Mouse (Mus musculus) forebrain, embryonic 15.5 days (tissue): Measurements from ENCODE around the gene Capn1. TPM values are rescaled to one million over a fixed set of nuclear protein-coding genes. Genes with fewer than 3 reads are reported as not detected.
"Not testable (repeated sequence)": the region's sequence is repeated elsewhere in the genome, so short reads cannot be mapped to it uniquely, and the experiment has no call there.

Experiments
- ATAC-seq: fragments of 200-750 bp; cut with Nextera tagmentation; replicated peaks from 2 replicates; pipeline ENCODE4 v1.8.0; 2017; ENCODE audit warnings: mild to moderate bottlenecking, moderate TSS enrichment, moderate library complexity
- H3K27ac ChIP-seq: fragments of 300-500 bp; sonication (generic); replicated peaks from 2 replicates; pipeline ENCODE4 v1.5.1; 2015; ENCODE audit warnings: mild to moderate bottlenecking, inconsistent platforms
- H3K27me3 ChIP-seq: fragments of 300-500 bp; sonication (generic); 2 replicates; pipeline ENCODE4 v1.6.1; 2015; ENCODE audit warnings: inconsistent platforms
- H3K36me3 ChIP-seq: fragments of 300-500 bp; sonication (generic); 2 replicates; pipeline ENCODE4 v1.6.1; 2015; ENCODE audit warnings: mild to moderate bottlenecking, inconsistent platforms
- H3K4me1 ChIP-seq: fragments of 300-500 bp; sonication (generic); 2 replicates; pipeline ENCODE4 v1.6.1; 2015; ENCODE audit warnings: inconsistent platforms
- H3K4me2 ChIP-seq: fragments of 300-500 bp; sonication (generic); replicated peaks from 2 replicates; pipeline ENCODE4 v1.6.1; 2015; ENCODE audit warnings: mild to moderate bottlenecking, inconsistent platforms
- H3K4me3 ChIP-seq: fragments of 300-500 bp; sonication (generic); 2 replicates; pipeline ENCODE4 v1.5.1; 2015; ENCODE audit warnings: mild to moderate bottlenecking, inconsistent platforms
- H3K9ac ChIP-seq: fragments of 300-500 bp; sonication (generic); replicated peaks from 2 replicates; pipeline ENCODE4 v1.6.1; 2015; ENCODE audit warnings: mild to moderate bottlenecking, inconsistent platforms
- H3K9me3 ChIP-seq: fragments of 300-500 bp; sonication (generic); 2 replicates; pipeline ENCODE4 v1.6.1; 2016; ENCODE audit warnings: inconsistent platforms
- WGBS: fragments of 180-500 bp; shearing (Covaris S2); methylation state at CpG from one replicate; pipeline ENCODE4 v1.1.7; 2015; ENCODE audit warnings: mixed read lengths; 5-methylcytosine and 5-hydroxymethylcytosine counted together
- polyA plus RNA-seq: library from polyadenylated mRNA; unstranded; fragments of >200 nt; fragmentation: Nextera tagmentation; extraction: Ambion mirVana; gene quantifications from 2 replicates; pipeline ENCODE4 v1.2.1, GENCODE M21; 2015

Capn1 gene
- polyA plus RNA-seq, 1 experiment from 2014 or later: 1.6 TPM

DNA sequence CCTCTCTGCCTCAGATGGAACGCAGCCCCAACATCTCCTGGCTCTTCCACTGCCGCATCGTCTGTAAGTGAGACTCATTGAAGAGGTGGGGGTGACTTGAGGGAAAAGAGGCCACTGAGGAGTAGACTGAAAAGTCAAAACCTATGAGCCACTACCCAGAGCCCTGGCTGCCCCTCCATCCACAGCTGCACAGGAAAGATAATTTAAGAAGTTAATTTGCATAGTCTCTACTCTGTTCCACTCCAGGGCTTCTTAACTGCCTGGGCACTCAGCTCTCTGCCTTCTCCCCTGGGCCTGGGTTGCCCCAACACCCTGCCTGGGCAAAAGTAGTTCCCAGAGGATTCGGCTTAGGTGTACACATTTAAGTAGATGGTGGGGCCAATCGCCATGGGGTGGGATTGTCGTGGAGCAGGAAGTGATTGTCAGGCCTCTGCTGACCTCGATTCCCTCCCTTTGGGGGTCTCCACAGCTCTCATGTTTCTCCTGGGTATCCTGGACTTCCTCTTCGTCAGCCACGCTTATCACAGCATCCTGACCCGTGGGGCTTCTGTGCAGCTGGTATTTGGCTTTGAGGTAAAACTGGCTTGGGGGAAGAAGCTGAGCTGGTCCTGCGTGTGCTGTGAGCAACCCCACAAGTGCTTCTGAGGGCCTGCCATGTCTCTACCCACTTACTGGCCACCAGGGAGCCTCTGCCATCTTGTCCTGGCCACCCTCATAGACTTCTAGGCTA lies 33.1 kb upstream of the Capn1 start:
- no peak for ATAC-seq
- WGBS: 89% methylated on average over 11 of the region's 11 CpGs
- Histone ChIP-seq H3K9me3 (no peaks in the 10 kb centered on the region), H3K4me3 (no peak overlapping the region), H3K27me3 (no peaks in the 10 kb centered on the region), H3K4me2 (no peak overlapping the region), H3K9ac (no peak overlapping the region), H3K4me1 (peaks cover 20% of the 10 kb centered on the region), H3K27ac (no peak overlapping the region), H3K36me3 (peaks cover 56% of the 10 kb centered on the region)

GRCm38 (mm10) chr19:6047899-6048166 lies 32.1 kb upstream of the Capn1 start:
- Histone ChIP-seq H3K4me1 (peaks cover 20% of the 10 kb centered on the region), H3K27ac (no peak overlapping the region), H3K9me3 (no peaks in the 10 kb centered on the region), H3K4me2 (peak overlapping the region; percentile 89), H3K4me3 (peak overlapping the region; percentile 90), H3K9ac (peak overlapping the region; percentile 86), H3K36me3 (peaks cover 46% of the 10 kb centered on the region), H3K27me3 (no peaks in the 10 kb centered on the region)
- 83% methylated on average over 8 of the region's 8 CpGs for WGBS
- ATAC-seq: no peak

DNA sequence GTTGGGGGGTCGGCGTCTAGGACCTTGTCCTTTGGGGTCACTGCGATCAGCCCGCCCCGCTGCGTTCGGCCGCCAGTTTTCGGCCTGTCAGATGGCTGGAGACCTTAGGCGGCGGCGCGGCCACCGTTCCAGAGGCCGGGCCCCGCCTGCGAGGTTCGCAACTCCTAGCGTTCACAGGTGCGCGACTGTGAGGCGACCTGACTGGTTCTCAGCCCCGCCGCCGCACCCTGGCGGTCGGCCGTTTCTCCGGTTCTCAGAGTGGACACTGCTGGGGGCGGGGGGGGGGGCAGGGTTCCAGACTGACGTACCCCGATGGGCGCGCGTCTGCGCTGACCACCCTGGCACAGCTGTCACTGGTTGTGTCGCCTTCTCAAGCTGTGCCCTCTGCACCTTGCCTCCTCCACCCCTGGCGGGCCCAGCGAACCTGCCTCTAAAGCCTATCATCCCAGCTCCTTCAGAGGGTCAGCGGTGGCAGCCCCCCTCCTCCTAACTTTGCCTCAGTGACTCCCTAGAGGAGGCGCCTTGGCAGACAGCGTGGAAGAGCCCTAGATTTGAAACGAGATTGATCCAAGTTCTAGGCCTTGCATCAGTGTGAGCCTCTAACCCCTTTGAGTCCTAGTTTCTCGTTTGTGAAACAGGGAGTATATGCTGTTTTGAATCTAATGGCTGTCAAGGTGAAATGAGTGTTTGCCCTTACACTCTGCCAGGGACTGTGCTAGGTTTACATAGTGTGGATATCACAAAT lies 31.6 kb upstream of the Capn1 start:
- Histone ChIP-seq H3K4me2 (peak overlapping the region; percentile 89), H3K4me3 (peak overlapping the region; percentile 90), H3K9me3 (no peaks in the 10 kb centered on the region), H3K27ac (peak overlapping the region; percentile 100), H3K36me3 (peaks cover 41% of the 10 kb centered on the region), H3K27me3 (no peaks in the 10 kb centered on the region), H3K9ac (peak overlapping the region; percentile 86), H3K4me1 (peaks cover 20% of the 10 kb centered on the region)
- ATAC-seq: peak; percentile 6
- WGBS: 2% methylated on average over 42 of the region's 44 CpGs

DNA sequence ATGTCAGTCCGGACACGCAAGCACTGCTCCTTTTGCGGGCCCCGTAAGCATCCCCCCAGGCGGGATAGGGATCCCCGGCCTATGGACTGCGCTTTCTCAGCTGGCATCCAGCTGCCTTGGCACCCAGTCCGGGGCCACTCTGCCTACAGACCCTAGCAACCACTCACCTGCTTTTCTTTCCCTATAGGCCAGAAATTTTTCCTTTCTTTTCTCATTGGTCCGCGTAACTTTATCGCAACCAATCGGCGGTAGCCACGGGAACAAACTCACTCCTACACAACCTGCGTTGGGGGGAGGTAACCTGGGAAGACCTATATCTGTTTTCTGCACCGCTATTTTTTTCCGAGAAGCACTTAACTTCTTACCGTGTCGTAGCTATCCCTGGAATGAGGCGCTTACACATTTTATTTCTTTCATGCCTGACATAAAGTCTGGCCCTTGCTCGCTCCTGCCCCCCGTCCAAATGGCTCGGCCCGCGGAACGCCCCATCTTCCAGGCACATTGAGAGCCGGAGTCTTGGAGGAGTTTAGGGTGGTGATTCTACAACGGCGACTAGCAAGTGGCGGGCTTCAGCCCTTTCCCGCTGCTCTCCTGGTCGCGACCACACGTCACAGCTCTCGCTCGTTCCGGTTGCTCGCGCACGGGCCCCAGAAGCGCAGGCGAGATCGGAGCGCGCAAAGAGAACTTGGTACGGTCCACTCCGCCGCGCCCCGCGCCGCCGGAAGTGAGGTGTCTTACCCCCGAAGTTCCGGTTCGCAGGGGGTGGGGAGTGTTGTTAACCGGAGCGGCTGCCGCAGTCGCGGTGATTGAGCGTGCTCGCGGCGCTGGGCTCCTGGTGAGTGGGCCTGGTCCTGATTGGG lies 30.8 kb upstream of the Capn1 start, which contains the start of gene Syvn1:
Gene Syvn1 (plus strand): TSS at position 283 of the 860 bp plus-strand sequence.
- Histone ChIP-seq H3K9me3 (no peaks in the 10 kb centered on the region), H3K27ac (peak within 1 kb of the TSS; percentile 100), H3K27me3 (no peaks in the 10 kb centered on the region), H3K4me3 (peak within 1 kb of the TSS; percentile 90), H3K9ac (peak within 1 kb of the TSS; percentile 86), H3K4me1 (peaks cover 22% of the 10 kb centered on the region), H3K36me3 (peaks cover 33% of the 10 kb centered on the region), H3K4me2 (peak within 1 kb of the TSS; percentile 89)
- WGBS: under 1% methylated on average over 65 of the region's 65 CpGs
- ATAC-seq: peak; percentile 91

- WGBS: 17% methylated on average over 20 of the region's 20 CpGs
- Histone ChIP-seq H3K4me1 (peaks cover 22% of the 10 kb centered on the region), H3K27me3 (no peaks in the 10 kb centered on the region), H3K9me3 (no peaks in the 10 kb centered on the region), H3K36me3 (peaks cover 24% of the 10 kb centered on the region), H3K4me3 (peak overlapping the region; percentile 90), H3K4me2 (peak overlapping the region; percentile 89), H3K9ac (peak overlapping the region; percentile 86), H3K27ac (peak overlapping the region; percentile 100)
- ATAC-seq: peak; percentile 34
These were observed 29.9 kb upstream of the Capn1 start for GRCm38 (mm10) chr19:6045366-6046293.

- not testable (repeated sequence) for H3K4me3 ChIP-seq, H3K36me3 ChIP-seq, H3K9ac ChIP-seq, H3K4me2 ChIP-seq, H3K27me3 ChIP-seq, ATAC-seq, H3K27ac ChIP-seq, H3K9me3 ChIP-seq
- peaks cover 22% of the 10 kb centered on the region for H3K4me1 ChIP-seq
- 61% methylated on average over 4 of the region's 4 CpGs for WGBS
These were observed 28.4 kb upstream of the Capn1 start for GRCm38 (mm10) chr19:6044102-6044501.

DNA sequence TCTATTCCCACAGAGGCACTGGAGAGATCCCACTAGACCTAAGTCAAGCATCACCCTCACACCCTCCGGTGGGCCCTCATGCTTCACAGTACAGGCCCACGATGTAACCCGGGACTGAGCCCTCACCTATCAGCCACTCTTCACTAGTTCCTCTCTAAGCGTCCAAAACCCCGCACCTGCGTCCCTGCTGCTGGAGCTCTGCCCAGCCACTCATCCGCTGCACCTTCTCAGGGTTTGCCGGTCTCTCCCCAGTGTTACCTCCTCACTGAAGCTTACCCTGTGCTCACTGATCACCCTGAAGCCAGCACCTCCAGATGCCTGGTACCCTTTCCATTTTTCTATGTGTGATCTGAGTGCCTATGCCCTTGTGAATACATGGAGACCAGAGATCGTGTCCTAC lies 26.6 kb upstream of the Capn1 start:
- Histone ChIP-seq H3K9me3 (no peaks in the 10 kb centered on the region), H3K4me2 (no peak overlapping the region), H3K27me3 (no peaks in the 10 kb centered on the region), H3K36me3 (no peaks in the 10 kb centered on the region), H3K27ac (no peak overlapping the region), H3K4me1 (peaks cover 11% of the 10 kb centered on the region), H3K4me3 (no peak overlapping the region), H3K9ac (no peak overlapping the region)
- no peak for ATAC-seq
- WGBS: 79% methylated on average over 9 of the region's 9 CpGs

DNA sequence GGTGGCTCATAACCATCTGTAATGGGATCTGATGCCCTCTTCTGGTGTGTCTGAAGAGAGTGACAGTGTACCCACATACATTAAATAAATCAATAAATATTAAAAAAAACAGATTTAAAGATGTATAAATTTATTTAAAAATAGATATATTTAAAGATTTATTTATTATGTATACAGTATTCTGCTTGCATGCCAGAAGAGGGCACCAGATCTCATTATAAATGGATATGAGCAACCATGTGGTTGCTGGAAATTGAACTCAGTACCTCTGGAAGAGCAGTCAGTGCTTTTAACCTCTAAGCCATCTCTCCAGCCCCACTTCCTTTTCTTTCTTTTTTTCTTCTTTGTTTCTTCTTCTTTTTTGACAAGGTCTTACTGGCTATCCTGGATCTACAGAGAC lies 24.3 kb upstream of the Capn1 start:
- Histone ChIP-seq H3K27me3 (no peaks in the 10 kb centered on the region), H3K9ac (no peak overlapping the region), H3K36me3 (no peaks in the 10 kb centered on the region), H3K27ac (no peak overlapping the region), H3K4me3 (no peak overlapping the region), H3K9me3 (no peaks in the 10 kb centered on the region), H3K4me2 (no peak overlapping the region), H3K4me1 (peaks cover 2% of the 10 kb centered on the region; the same call in 1 of the 2 replicates)
- no peak for ATAC-seq

DNA sequence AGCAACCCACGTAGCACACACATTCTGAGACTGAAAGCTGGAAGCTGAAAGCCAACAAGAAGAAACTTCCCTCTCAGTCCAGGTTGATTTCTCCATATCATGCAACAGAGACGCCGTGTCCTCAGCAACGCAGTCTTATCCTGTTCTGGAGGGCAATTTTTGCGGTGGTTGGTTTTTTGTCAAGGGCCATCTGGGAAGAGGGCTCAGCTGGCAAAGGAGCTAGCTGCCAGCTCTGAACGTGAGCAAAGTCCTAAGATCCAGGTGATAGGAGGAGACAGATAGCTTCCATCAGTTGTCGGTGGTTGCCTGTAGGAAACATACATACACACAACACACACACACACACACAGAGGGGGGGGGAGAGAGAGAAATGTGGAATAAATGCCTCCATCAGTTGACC lies 22.6 kb upstream of the Capn1 start:
- no peaks in the 10 kb centered on the region for H3K36me3 ChIP-seq
- H3K4me2 ChIP-seq: no peak overlapping the region
- 84% methylated on average over 7 of the region's 7 CpGs for WGBS
- no peak overlapping the region for H3K9ac ChIP-seq
- no peak for ATAC-seq
- no peak overlapping the region for H3K27ac ChIP-seq
- H3K9me3 ChIP-seq: no peaks in the 10 kb centered on the region
- no peak overlapping the region for H3K4me3 ChIP-seq
- no peaks in the 10 kb centered on the region for H3K27me3 ChIP-seq
- H3K4me1 ChIP-seq: peaks cover 2% of the 10 kb centered on the region; the same call in 1 of the 2 replicates

DNA sequence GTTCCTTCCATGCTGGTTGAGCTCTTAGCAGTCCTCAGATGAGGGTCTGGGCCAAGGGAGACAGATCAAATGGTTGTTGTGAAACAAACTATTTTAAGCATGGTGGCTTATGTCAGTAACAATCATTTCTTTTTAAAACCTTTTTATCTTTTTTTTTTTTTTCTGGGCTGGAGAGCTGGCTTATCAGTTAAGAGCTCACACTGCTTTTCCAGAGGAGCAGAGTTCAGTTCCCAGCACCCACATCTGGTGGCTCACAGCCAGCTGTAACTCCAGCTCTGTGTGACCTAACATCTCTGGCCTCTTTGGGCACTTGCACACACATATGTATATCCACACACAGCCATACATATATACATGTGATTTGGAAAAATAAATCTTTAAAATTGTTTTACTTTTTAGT lies 22.0 kb upstream of the Capn1 start:
- no peak overlapping the region for H3K4me3 ChIP-seq
- no peaks in the 10 kb centered on the region for H3K27me3 ChIP-seq
- H3K4me1 ChIP-seq: peaks cover 2% of the 10 kb centered on the region; the same call in 1 of the 2 replicates
- no peak for ATAC-seq
- no peak overlapping the region for H3K9ac ChIP-seq
- no peaks in the 10 kb centered on the region for H3K9me3 ChIP-seq
- no peak overlapping the region for H3K27ac ChIP-seq
- no peak overlapping the region for H3K4me2 ChIP-seq
- H3K36me3 ChIP-seq: no peaks in the 10 kb centered on the region

GRCm38 (mm10) chr19:6035966-6036585 lies 20.4 kb upstream of the Capn1 start:
- Histone ChIP-seq H3K4me2 (no peak overlapping the region), H3K4me1 (no peaks in the 10 kb centered on the region), H3K27ac (no peak overlapping the region), H3K27me3 (no peaks in the 10 kb centered on the region), H3K9ac (no peak overlapping the region), H3K9me3 (no peaks in the 10 kb centered on the region), H3K4me3 (no peak overlapping the region), H3K36me3 (no peaks in the 10 kb centered on the region)
- no peak for ATAC-seq
- WGBS: 79% methylated on average over 9 of the region's 9 CpGs
